Mouse (Mus musculus) splenic B cell, adult 2 months (primary cell): ENCODE measurements around the gene Nde1.
"Not testable (repeated sequence)": the region's sequence is repeated elsewhere in the genome, so short reads cannot be mapped to it uniquely, and the experiment has no call there.

Source experiments
- DNase-seq: peaks from one replicate; pipeline ENCODE4 v3.0.0-alpha.2; 2011; ENCODE audit warnings: low read depth, low spot score
- H3K27me3 ChIP-seq: 2 replicates; pipeline ENCODE4 v1.6.1; 2012; ENCODE audit warnings: mild to moderate bottlenecking, low read length, moderate library complexity, mixed read lengths; ENCODE audit not compliant: control insufficient read depth, poor library complexity, insufficient read depth, severe bottlenecking
- H3K36me3 ChIP-seq: 2 replicates; pipeline ENCODE4 v1.6.1; 2012; ENCODE audit warnings: mild to moderate bottlenecking, low read length, moderate library complexity, mixed read lengths; ENCODE audit not compliant: control insufficient read depth, poor library complexity, insufficient read depth, severe bottlenecking

The Nde1 gene

DNA sequence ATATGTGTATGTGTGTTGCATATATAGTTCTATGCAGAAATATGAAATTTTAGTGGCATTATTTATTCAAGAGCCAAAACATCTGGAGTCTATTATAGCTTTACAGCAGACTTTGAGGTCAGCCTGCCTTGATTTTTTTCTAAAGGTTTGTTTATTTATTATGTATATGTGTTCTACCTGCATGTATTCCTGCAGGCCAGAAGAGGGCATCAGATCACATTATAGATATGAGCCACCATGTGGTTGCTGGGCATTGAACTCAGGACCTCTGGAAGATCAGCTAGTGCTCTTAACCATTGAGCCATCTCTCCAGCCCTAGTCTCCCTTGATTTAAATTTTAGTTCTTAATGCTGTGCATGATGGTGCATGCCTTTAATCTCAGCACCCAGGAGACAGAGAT lies 15.4 kb upstream of the Nde1 start:
- DNase-seq: peak; percentile 28
- Histone ChIP-seq H3K36me3 (peaks cover 33% of the 10 kb centered on the region), H3K27me3 (no peaks in the 10 kb centered on the region)

DNA sequence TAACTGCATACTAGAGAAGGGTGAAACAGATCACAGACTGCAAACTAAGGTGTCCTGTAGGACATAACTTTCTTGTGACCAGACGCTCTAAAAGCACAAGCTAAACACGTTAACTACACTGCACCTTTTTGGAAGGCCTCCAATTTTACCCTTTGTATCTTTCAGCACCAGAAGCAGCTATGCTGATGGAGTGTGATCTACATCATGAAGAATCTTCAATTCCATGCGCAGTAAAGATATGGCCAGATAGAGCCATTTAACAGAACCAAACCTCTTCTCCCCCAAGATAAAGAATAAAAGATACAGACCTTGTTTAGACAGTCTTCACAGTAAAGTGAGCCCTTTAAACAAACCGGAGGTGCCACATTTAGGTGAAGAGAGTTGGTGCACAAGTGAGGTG lies 11.4 kb upstream of the Nde1 start:
- H3K27me3 ChIP-seq: no peaks in the 10 kb centered on the region
- peaks cover 20% of the 10 kb centered on the region for H3K36me3 ChIP-seq
- no peak for DNase-seq

GRCm38 (mm10) chr16:14155638-14156037 lies 7.4 kb upstream of the Nde1 start:
- not testable (repeated sequence) for DNase-seq, H3K36me3 ChIP-seq, H3K27me3 ChIP-seq

DNA sequence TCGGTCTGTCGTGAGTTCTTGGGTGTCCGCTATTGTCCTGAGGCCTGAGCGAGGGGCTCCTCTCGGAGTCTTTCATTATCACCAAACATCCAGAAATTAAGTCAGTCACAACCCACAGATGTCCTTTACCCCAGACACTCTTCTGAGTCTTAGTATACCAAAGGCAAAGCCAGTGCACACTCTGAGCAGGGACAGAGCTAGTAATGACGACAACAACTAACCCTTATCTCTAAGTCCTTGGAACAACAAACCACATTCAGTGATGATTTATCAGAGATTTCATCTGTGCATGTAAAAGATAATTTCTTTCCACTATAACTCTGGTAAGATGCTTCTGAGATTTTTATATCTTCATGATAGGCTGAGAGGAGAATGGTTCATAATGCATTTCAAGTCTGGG lies 6.8 kb upstream of the Nde1 start:
- no peak for DNase-seq
- Histone ChIP-seq H3K36me3 (0 out of 2 replicates have a peak, but pooled peaks cover 4% of the 10 kb centered on the region), H3K27me3 (no peaks in the 10 kb centered on the region)

DNA sequence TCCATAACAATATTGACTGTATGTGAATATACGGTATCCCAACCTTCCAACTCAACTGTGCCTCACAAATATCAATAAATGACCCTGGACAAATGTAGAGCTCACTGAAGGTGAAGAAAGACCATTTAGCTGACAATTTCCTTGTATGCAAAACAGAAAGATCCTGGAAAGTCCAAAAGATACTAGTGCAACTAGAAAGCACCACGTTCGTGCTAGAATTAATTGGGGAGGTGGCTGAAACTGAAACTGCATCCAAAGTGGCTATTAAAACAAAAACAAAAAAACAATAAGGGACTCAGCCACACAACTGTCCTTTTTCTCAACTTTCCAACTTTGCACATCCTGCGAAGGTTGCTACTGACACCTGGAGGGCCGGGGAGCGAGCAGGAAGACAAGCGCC lies 4.5 kb upstream of the Nde1 start:
- H3K27me3 ChIP-seq: no peaks in the 10 kb centered on the region
- no peak for DNase-seq
- 0 out of 2 replicates have a peak, but pooled peaks cover 4% of the 10 kb centered on the region for H3K36me3 ChIP-seq

DNA sequence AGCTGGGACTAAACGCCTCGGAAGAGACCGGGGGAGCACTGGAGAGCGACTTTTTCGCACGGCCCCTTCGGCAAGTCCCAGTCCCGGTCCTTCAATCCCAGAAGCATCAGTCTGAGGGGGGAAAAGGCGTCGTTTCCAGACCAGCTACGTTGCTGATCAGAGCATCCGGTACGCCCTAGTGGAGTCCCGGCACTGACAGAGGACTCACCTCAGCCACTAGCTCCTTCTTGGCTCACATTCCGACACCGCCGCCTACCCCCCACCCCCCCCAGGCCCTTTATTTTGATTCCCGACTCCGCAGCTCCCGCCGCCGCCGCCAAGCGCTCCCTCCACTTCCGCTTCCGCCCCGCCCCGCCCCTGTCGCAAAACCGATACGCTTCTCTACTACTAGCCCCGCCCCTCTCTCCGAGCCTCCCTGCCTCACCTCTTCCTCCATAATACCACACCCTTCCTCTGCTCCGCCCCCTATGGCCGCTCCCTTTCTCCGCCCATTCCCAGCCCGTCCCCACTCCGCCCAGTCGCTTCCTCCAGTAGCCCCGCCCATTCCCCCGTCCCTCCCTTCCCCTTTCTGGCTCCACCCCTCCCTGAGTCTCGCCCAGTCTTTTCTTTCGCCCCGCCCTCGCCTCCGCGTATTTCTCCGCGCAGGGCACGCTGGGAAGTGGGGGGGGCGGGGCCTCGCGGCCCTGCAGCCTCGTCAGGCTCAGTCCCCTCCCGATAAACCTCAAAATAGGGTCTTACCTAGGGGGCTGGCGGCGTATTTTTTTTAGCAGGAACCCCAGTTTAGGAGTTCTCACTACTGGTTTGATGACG lies 3.9 kb upstream of the Nde1 start:
- Histone ChIP-seq H3K27me3 (no peaks in the 10 kb centered on the region), H3K36me3 (0 out of 2 replicates have a peak, but pooled peaks cover 2% of the 10 kb centered on the region)
- peak; percentile 100 for DNase-seq

DNA sequence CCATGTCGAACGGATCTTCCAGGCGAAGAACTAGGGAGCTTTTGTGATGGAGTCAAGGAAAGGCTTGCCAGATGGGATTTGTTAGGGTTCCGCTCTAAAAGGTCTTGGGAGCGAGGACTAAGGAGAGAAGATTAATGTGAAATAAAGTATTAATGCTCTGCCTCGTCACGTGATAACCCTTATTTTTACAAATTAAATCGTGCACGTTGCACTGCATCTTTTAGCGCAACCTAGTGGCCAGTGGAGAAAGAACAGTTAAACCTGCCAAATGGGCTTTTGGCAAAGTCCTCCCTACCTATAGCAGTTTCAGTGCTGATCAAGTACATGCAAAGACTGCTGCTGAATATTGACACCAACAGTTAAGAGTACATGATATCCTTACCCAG lies 3.3 kb upstream of the Nde1 start:
- DNase-seq: peak; percentile 86
- H3K27me3 ChIP-seq: no peaks in the 10 kb centered on the region
- H3K36me3 ChIP-seq: 0 out of 2 replicates have a peak, but pooled peaks cover 2% of the 10 kb centered on the region

GRCm38 (mm10) chr16:14160941-14161340 lies 2.1 kb upstream of the Nde1 start:
- no peak for DNase-seq
- Histone ChIP-seq H3K36me3 (0 out of 2 replicates have a peak, but pooled peaks cover 2% of the 10 kb centered on the region), H3K27me3 (no peaks in the 10 kb centered on the region)

GRCm38 (mm10) chr16:14163731-14164130 lies 656 bp downstream of the Nde1 start:
- Histone ChIP-seq H3K27me3 (no peaks in the 10 kb centered on the region), H3K36me3 (no peaks in the 10 kb centered on the region)
- DNase-seq: no peak

DNA sequence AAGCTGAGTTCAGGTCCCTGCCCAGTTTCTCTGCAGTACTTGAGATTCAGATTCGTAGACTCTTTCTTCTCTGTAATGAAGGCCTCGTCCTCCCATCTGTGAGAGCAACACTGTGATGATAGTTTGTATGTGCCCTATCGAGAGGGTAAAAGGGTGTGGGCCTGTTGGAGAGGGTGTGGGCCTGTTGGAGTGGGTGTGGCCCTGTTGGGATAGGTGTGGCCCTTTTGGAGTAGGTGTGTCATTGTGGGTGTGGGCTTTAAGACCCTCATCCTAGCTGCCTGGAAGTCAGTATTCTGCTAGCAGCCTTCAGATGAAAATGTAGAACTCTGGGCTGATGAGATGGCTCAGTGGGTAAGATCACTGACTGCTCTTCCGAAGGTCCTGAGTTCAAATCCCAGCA lies 3.4 kb downstream of the Nde1 start:
- peaks cover 4% of the 10 kb centered on the region; the same call in 1 of the 2 replicates for H3K36me3 ChIP-seq
- no peaks in the 10 kb centered on the region for H3K27me3 ChIP-seq
- no peak for DNase-seq

GRCm38 (mm10) chr16:14169706-14170105 lies 6.6 kb downstream of the Nde1 start:
- DNase-seq: no peak
- H3K27me3 ChIP-seq: no peaks in the 10 kb centered on the region
- H3K36me3 ChIP-seq: peaks cover 4% of the 10 kb centered on the region

- Histone ChIP-seq H3K36me3 (peaks cover 20% of the 10 kb centered on the region), H3K27me3 (no peaks in the 10 kb centered on the region)
- DNase-seq: no peak
Observed at GRCm38 (mm10) chr16:14178041-14178440, 15.0 kb downstream of the Nde1 start.

DNA sequence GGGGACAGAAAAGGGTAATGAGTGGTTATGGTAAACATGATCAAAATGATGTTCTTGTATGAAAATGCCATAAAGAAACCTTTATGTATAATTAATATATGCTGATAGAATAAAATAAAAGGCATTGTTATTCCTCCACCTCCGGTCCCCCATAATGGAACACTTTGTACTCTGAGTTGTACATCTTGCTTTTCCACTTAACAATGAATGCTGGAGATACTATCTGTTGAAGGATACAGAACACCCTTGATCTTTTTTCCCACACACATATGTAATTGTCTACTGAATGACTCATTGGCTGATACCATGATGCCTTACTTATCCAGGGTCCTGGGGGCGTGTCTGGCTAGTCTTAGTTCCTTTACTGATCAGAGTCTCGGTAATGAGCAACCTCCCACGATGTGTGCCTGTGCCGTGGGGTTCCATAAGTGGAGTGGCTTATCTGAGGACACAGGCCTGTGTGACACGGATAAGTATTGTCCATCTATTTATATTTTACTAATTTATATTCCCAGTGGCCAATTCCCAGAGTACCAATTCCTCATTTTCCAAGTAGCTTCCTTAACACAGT lies 17.2 kb downstream of the Nde1 start:
- peaks cover 25% of the 10 kb centered on the region for H3K36me3 ChIP-seq
- H3K27me3 ChIP-seq: no peaks in the 10 kb centered on the region
- DNase-seq: no peak

DNA sequence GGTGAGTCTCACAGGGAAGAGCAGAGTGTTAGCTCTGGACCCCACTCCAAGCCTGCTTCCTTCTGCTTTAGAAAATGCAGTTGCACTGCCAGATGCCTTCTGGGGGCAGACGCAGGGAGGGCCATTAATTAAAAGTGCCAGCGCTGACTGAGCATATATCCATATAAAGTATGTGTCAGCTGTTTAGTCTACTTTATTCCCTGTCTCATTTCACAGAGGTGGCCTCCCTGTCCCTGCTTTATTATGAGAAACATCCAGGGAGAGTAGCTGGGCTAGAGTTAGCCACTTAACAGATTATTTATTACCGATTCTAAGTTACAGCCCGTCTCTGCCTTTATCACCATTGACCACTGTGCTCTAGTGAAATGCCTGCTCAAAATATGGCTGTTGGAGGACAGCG lies 19.3 kb downstream of the Nde1 start:
- no peaks in the 10 kb centered on the region for H3K27me3 ChIP-seq
- peaks cover 27% of the 10 kb centered on the region for H3K36me3 ChIP-seq
- no peak for DNase-seq

DNA sequence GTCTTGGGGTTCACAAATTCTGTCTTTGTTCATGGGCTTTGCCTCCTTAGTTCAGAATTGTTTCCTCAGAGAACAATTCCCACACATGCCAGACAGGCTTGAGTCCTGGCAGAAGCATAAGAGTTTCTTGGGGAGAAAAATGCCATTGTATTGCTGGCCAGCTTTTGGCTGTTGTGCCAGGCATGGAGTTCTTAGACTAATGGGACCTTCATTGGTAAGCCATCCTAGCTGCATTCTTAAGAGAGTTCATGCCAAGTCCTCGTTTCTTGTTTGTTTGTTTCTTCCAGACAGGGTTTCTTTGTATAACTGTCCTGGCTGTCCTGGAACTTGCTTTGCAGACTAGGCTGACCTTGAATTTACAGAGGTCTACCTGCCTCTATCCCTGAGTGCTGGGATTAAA lies 20.8 kb downstream of the Nde1 start:
- no peaks in the 10 kb centered on the region for H3K27me3 ChIP-seq
- DNase-seq: no peak
- H3K36me3 ChIP-seq: peaks cover 29% of the 10 kb centered on the region
